Mouse (Mus musculus): ENCODE measurements around the gene Gm28038.

Gene Gm28038

DNA sequence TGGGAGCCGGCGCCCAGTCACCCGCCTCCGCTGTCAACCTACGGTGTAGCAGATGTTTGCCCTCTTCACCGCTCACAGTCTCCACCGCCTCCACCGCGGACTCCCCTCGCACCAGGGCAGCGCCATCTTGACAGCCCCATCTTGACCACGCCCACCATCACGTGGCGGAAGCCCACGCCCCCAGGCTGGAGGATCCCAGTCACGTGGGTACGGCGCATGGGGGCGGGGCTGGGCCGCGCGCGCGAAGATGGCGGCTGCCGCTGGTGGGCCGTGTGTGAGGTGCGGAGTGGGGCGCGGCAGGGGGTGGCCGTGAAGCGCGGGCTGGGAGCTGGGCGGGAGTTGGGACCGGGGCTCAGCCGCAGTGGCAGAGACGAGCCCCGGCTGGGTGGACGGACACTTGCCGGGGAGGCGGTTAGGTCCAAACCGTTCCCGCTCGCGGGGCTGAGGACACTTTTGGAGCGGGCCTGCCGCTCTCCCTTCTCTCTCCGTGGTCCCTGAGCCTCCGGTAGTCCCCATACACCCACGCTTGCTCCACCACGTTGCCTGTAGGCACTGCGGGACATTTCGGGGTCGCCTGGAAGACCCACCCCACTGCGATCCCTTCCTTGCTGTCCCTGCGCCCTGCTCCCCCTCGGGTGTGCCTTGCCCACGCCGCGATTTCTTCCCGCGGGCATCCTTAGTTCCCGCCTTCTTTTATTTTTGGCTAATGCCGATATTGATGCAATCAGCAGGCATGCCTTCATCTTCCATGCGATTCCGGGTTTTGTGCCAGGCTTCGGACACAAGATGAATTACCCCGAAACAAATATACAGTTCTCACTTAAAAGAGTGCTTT is 5.6 kb downstream of the Gm28038 start, which contains the start of the genes Dolk and Nup188:
Gene Dolk, minus strand, starts transcription at position 143 of the 835 bp plus-strand sequence.
Gene Nup188, plus strand, starts transcription at position 206 of the 835 bp plus-strand sequence.
- DNase-seq, result peak; percentile 90

DNA sequence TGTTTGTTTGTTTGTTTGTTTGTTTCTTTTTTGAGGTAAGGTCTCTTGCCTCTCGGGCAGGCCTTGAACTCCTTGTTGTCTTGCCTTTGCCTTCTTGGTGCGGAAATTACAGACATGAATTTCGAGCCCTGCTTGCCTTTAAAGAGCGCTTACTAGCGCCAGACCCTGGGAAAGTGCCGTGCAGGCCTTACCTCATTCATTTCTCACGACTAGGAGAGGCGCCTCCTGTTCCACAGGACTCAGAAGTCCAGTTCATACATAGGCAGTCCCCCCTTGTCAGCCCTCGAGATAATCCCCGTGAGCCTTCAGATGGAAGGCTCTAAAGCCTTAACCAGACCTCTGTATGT is 6.2 kb downstream of the Gm28038 start:
- no peak for DNase-seq

DNA sequence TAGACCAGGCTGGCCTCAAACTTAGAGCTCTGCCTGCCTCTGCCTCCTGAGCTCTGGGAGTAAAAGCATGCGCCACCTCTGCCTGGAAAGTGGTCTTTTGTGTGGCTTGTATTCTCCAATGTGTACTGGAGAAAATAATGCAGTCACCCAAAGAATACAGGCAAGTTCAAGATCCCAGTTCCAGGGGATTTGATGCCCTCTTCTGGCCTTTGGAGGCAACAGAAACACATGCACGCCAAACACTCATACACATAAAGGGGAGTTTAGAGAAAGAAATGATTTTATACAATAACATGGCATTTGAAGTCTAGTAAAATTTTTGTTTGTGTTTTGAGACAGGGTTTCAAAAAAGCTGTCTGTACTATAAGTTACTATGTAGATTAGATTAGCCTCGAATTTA is 18.7 kb downstream of the Gm28038 start:
- DNase-seq, result no peak

DNA sequence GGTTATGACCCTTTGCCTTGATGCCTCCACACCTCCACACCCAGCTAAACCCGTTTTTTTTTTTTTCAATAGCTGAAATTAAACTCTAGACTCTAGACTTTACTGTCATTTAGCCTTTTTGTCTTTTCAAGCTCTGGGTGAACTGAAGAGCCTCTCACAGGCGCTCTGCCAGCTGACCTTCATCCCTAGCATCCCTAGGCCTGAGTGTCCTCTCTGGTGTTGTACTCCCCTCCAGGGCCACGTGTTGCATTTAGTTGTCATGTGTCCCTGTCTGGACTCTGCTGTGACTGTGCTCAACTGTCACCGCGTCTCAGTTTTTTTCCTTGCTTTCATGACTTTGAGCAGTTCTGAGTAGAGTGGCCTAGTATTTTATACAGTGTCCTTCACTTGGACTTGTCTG is 19.1 kb downstream of the Gm28038 start:
- DNase-seq, result peak; percentile 20

DNA sequence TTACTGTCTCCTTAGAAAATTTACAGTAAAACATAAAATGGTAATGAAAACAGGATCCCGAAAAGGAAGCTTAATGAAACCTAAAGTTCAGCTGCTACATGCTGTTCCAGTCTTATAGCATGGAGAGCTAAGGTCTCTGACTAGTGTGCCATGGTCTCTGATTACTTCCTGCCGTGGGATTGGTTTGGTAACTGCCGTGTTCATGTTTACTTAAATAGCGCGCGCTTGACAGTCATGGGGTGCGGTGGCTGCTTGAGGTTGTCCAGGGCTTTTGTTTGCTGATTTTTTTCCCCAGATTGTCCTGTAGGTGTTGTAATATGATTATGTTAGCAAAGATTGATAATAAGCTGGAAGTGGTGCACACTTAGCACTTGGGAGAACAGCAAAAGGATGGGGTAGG is 25.2 kb downstream of the Gm28038 start:
- DNase-seq, result no peak

DNA sequence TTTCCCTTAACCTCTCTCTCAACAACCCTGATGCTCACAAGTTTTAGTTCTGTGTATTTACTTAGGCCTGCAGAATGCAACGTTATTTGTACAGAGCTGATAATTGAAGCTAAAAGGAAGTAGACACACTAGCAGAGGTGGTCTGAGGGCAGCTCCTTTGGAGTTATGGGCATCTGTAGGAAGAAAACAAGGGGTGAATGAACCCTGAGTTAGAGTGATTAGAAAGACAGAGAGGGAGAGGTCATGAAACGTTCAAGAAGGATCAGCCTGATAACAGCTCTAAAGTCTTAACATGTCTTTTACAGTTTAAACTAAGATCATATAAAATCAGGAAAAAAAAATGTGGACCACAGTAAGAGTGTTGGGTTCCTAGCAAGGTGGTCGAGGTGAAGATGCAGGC is 28.5 kb downstream of the Gm28038 start:
- no peak for DNase-seq

DNA sequence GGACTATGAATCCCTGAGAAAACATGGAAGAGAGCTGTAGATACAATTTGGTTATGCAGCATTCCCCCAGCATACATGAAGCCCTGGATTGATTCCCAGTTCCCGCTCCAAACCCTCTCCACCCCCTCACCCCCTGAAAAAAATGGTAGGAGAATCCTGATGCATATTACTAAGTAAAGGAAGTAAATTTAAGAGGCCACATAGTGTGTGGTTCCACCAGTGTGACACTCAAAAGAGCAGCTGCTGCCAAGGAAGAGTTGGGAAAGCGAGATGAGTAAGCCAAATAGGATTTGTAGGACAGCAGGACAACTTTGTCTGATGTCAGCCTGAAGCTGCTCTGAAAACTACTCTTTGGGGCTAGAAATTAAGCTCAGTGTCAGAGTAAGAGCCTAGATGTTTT is 30.6 kb downstream of the Gm28038 start:
- DNase-seq, result no peak

DNA sequence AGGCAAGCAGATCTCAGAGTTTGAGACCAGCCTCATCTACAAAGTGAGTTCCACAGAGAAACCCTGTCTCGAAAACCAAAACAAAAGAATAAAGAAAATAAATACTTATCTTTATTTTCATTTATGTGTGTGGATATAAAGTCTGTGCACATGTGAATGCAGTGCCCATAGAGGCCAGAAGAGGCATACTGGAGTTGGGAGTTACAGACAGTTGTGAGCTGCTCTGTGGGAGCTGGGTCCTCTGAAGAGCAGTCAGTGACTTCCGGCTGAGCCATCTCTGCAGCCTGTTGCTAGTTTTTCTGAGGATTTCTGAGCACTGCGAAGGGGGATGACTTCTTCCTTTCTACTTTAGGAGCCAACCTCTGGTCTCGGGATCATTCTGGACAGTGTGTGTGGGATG is 35.3 kb downstream of the Gm28038 start:
- DNase-seq, result no peak

DNA sequence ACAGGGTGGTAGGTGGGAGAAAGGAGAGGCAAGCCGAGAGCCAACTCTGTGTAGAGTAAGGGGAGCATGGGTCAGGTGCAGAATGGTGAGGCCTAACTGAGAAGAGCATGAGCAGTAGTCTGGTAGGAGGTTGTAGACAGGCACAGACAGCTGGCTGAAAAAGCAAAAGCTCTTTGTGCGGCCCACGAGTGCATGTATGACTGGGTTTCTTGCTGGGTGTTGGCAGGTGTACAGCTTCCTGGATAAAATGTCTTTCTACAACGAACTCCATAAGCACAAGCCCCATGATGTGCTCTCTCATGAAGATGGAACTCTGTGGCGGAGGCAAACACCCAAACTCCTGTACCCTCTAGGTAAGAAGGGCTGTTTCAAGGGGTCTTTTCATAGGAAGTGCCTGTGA is 36.1 kb downstream of the Gm28038 start:
- DNase-seq, result no peak

DNA sequence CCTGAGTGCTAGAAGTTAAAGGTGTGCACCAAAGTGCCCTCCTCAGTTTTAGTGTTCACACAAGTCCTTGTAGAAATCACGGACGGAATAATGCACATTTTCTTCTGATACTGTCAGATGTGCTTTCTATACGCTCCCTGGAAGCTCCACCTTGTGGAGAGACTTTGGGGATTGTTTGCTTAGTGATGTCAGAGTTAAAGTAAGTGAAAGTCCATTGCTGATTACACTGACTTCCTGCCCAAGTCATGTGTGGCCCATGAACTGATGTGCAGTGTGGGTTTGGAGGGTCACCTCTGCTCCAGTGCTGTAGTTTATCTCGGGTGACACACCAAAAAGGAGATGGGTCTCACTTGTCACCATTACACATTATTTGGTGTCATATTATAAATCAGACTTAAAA is 38.4 kb downstream of the Gm28038 start:
- DNase-seq, result no peak

DNA sequence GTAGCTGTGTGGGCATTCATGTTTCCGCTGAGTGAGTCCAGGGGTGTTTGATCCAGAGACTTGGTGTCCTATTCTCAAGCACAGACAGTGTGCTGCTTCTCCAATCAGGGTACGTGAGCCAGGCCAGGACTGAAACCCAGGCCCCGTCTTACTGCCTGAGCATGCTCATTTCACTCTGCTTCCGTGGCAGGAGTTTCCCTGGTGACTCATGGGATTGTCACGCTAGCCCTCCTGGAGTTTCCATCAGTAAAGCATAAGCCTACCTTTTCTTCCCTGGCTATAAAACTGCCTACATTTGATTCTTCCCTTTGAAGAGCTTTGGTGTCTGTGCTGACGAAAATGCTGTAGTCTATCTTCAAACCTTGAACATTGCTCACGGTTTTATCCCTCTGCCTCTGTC is 42.3 kb downstream of the Gm28038 start:
- DNase-seq, result no peak

DNA sequence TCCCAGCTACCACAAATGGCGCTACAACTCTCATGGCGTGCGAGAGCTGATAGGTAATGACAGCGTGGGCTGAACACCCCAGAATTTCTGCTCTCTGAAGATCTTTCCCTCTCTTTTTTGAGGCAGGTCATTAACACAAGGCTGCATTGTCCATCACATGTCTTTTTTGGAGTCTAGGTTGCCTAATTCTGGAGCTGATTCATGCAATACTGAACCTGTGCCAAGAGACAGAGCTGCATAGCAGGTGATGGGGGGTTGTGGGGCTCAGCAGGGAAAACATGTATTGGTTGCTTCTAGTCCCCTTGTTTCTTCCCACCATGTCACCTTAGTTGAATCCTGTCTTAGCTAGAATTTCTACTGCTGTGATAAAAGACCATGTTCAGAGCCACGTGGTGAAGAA is 44.5 kb downstream of the Gm28038 start:
- DNase-seq, result no peak

DNA sequence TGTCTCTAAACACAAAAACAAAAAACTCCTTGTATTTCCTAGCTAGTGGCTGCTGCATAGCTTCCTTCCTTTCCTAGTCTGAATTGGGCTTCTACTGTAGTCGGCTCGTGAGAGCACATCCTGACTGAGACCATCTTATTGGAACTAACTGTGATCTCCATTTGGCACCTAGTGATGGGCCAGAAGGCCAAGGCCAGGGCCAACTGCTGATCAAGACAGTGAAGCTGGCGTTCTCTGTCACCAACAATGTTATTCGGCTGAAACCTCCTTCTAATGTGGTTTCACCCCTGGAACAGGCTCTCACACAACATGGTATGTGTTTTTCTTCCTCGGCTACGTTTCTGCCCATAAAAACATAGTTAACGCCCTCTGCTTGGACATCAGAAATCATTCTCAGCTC is 46.4 kb downstream of the Gm28038 start:
- no peak for DNase-seq

DNA sequence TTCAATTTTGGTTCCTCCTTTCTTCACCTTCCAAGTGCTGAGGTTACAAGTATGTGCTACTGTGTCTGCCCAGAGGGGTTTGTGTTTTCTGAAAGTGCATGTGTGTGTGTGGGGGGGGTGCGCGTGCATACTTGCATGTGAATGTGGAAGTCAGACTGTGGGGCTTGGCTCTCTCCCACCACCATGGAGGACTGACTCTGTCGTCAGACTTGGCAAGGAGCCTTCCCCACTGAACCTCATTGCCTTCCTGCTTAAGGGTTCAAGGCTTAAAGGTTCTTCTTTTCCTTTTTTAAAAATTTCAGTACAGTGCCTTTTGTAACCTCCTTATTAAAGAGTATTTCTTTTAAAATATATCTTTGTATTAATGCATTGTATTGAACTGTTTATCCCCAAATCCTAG is 47.9 kb downstream of the Gm28038 start:
- no peak for DNase-seq

DNA sequence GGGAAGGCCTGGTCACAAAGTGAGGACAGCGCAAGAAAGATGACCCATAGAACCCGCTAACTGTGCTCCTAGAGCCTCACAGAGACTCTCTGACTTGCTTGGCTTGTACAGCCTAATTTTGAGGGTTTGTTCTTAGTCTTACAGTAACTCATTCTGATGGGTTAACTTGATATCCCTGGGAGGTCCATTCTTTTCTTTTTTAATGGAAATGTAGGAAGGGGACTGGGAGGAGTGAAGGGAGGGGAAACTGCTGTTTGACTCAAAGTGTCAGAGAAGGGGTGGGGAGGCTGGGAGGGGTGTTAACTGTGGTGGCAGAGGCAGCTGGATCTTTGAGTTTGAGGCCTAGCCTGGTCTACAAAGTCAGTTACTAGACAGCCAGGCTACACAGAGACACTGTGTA is 54.5 kb downstream of the Gm28038 start:
- no peak for DNase-seq

DNA sequence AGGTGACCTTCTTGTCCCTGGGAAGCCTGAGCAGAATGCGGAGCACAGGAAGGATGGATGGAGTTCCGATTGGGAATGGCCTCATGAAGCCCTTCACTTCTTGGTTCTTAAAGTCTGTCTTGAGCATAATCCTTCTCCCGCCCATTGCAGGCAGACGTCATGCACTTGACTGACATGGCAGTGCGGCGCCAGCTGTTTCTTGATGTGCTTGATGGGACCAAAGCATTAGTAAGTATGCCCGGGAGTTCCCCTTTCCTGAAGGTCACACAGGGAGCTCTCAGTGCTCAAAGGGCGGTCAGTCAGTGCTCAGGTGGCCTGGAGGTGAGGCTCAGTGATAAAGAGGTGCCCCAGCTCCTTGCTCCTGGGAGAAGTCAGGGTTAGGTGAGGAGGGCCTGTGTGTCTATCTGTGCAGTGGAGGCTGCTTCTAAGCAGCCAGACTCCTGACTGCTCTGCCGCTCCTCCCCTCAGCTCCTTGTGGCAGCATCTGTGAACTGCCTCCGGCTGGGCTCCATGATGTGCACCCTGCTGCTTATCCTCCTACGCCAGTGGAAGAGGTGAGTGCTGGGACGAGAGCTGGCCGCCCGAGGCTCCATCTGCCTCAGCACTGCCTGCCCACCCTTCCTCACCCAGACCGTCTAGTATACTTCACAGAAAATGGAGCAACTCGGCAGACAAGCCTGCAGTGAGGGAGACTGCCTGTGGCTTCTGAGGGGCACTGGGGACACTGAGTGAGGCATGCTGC is 55.5 kb downstream of the Gm28038 start:
- DNase-seq, result no peak

DNA sequence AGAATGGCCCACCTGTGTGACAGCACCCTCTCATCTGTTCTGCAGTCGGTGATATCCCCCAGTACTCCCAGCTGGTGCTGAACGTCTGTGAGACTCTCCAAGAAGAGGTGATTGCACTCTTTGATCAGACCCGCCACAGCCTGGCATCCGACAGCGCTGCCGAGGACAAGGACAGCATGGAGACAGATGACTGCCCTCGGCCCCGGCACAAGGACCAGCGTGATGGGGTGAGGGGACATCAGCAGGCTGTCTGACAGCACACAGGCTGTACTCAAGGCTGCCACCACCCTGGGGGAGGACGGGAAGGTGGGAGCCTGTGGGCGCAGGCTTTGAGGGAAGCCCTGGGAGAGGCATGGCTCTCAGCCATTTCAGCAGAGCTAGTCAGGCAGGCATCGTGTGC is 56.3 kb downstream of the Gm28038 start:
- no peak for DNase-seq

DNA sequence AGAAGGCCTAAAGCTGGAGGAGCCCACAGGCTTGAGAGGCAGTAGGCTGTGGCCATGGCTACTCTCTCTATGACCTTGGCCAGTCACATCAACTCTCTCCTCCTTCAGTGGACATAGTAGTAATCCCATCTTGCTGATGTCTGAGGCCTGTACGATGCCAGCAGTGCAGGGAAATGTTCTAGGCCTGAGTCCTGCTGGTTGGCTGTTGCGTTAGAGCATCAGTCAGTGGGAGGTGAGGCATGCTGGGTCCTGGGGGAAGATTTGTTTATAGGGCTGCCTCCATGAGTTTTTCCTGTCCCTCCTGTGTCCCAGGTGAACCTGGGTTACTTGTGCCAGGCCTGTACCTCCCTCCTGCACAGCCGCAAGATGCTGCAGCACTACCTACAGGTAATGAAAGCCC is 61.2 kb downstream of the Gm28038 start:
- no peak for DNase-seq

DNA sequence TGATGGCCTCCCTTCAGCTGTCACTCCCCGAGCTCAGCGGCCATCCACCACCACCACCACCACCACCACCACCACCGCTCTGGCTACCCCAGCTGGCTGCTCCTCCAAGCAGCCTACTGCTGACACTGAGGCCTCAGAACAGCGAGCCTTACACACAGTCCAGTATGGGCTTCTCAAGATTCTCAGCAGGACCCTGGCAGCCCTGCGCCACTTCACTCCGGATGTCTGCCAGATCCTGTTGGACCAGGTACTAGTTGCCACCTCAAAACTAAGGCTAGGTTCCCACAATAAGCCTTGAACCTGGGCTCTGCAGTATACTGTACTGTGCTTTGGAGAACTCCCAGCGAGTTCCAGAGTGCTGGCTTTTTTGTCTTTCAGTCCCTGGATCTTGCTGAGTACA is 61.7 kb downstream of the Gm28038 start:
- DNase-seq, result no peak

DNA sequence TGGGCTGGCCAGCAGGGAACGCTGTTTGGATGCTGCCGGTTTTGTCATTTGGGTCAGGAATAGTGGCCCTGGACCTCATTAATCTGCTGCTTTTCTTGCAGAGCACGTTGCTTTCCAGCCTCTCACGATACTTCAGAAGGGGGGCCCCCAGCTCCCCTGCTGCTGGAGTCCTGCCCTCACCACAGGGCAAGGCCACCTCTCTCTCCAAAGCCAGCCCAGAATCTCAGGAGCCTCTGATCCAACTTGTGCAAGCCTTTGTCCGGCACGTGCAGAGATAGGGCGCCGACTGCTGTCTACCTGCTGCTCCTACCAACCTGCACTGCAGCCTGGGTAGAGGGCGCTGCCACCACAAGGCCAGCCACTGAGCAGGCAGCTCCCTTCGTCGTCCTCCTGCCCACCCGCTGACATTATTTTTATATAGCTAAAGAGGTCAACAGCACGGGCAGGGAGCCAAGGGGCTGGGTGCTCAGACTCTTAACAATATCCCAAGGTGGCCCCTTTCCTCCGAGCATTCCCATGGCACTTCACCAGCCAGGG is 62.8 kb downstream of the Gm28038 start:
- no peak for DNase-seq

DNA sequence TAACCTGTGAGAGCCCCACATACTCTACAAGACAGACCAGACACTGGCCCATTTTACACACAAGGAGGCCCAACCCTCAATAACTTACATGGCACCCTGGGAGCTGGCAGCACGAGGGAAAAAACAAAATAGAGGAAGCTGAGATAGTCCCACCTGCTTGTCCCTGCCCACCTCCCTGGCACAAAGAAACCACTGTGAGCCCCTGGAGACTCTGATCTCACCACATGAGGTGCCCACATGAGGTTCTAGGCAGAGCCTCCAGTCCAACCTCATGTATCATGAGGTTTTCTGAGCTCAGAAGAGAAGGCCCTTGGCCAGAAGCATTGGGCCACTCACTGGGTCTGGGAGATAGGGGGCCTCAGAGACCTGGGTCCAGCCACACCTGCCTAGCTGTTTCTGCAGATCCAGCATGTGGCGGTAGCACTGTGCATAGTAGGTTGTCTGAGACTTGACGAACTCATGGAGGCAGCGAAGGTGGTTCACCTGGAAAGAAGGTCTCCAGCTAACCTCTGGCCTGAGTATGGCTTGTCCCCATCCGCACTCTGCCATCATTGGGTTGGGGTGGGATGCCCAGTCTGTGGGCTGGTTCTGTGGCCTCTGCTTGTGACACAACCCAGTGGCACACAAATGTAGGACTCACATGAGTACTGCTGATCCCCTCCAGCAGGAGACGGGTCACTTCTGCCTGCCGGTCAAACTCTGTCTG is 65.3 kb downstream of the Gm28038 start:
- no peak for DNase-seq

DNA sequence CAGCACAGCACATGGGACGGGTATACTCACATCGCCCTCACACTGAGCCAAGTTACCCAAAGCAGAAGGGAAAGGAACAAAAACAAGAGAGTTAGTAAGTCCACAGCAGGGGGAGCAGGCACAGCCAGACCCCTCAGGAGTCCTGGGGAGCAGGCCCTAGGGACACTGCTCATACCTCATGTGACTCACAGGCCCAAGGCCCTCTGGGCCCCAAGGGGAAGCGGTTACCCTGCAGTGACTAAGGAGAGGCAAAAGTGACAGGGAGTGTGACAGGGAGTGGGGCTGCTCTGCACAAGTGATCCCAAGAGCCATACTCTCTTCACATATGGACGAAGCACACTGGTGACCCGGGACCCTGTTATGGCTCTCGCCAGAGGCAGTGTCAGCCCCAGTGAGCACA is 68.4 kb downstream of the Gm28038 start:
- DNase-seq, result no peak

Data from kidney, adult 11 months (tissue).